Mouse (Mus musculus) testis, postnatal 14 days (tissue): ENCODE data around the gene Zfp563.
A peak's percentile ranks its signal among the peaks of the same experiment; 100 is the strongest.

Experiments used
- DNase-seq: peaks from one replicate; pipeline ENCODE4 v3.0.0; 2021; ENCODE audit warnings: low spot score

Gene Zfp563

GRCm38 (mm10) chr17:33089220-33089949 is at the start of gene Zfp563:
Zfp563 (plus strand) TSS chr17:33089310.
- DNase-seq, result peak; percentile 90

GRCm38 (mm10) chr17:33058791-33059190 is 30.3 kb upstream of the Zfp563 start:
- DNase-seq, result no peak

DNA sequence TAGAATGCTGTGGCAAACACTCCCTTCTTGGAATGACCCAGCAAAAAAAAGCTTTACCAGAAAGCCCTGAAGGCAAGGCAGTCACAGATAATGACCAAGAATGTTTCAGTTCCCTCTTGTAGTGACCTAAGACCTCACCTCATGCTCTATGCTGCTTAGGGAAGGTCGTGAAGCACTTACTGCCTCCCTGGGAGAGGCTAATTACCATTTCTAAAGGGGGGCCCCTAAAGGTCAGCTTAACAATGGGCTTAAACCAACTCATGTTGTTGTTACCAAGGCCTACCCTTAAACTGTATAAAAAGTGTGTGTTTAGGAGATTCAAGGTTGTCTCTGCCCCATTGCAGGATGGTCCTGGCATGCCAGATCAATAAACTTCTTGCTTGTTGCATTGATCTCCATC is 26.1 kb upstream of the Zfp563 start:
- no peak for DNase-seq

GRCm38 (mm10) chr17:33067958-33068357 is 21.2 kb upstream of the Zfp563 start, which contains the start of gene 4921501E09Rik:
4921501E09Rik (minus strand) TSS chr17:33068058.
- DNase-seq, result no peak

GRCm38 (mm10) chr17:33091630-33092029 is 2.5 kb downstream of the Zfp563 start:
- no peak for DNase-seq

- peak; percentile 72 for DNase-seq
Observed at GRCm38 (mm10) chr17:33092391-33093193, 3.5 kb downstream of the Zfp563 start.

GRCm38 (mm10) chr17:33097396-33097795 is 8.3 kb downstream of the Zfp563 start:
- no peak for DNase-seq

DNA sequence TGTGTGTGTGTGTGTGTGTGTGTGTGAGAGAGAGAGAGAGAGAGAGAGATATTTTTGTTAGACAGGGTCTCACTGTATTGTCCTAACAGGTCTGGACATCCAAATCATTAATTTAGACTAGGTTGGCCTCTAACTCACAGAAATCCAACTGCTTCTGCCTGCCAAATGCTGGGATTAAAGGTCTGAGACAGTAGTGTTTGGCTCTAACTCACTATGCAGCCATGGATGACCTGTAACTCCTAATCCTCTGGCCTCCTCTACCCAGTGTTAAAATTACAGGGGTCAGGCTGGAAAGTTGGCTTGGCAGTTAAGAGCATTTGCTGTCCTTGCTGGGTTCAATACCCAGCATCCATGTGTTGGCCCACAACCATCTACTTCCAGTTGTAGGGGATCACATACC is 35.4 kb downstream of the Zfp563 start:
- DNase-seq, result no peak

DNA sequence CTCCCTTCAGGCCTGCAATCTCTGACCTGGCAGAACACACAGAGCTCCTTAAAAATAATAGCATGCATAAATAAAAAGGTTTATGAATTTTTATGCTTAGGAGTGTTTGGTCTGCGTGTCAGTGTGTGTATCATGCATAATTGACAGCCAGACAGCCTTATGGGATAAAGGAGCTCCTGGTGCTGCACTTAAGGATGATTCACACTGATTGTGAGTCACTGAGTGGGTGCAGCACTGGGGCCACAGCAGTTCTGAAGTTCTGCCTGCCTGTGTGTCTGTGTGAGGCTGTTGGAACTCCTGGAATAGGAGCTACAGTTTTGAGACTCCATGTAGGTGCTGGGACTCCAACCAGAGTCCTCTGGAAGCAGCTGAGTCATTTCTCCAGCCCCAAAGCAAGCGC is 37.1 kb downstream of the Zfp563 start:
- DNase-seq, result no peak

DNA sequence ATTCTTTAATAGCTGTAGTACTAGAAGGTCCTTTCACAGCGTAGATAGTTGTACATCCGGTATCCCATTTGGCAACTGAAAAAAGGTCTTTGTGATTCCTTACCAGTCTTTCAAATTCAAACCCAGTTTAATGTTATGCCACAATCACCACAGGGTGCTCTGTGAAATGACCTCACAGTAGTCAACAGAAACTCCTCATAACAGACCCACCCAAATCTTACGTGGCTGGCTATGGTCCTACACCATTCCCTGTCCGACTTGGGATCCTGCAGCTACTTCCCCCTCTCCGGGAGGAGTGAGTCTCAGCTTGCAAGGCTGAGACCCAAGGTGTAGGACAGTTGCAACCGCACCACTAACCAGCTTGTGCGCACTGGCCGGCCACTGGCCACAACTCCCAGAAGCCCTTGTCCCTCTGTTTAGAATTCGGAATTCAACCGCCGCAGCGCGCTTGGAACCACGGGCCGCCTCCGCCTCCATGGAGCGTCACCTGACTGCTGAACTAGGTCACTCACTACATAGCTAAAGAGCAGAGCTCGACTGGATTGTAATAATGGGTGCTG is 50.2 kb downstream of the Zfp563 start, which contains the start of gene Morc2b:
TSS of gene Morc2b (minus strand) at position 423 of the 560 bp plus-strand sequence.
- DNase-seq, result peak; percentile 11
